Mouse (Mus musculus) adrenal gland, postnatal 14 days (tissue): ENCODE results near the gene Mccc1. TPM values are rescaled to one million over a fixed set of nuclear protein-coding genes. Genes with fewer than 3 reads are reported as not detected.

Experiments
- DNase-seq: peaks from one replicate; pipeline ENCODE4 v3.0.0; 2021; ENCODE audit warnings: mixed read lengths
- total RNA-seq: library from RNA; stranded (reverse); gene quantifications from 2 replicates; pipeline ENCODE4 v1.2.3, GENCODE M21; 2021

The Mccc1 gene
- total RNA-seq, 1 experiment from 2014 or later = 89.4 TPM

GRCm38 (mm10) chr3:35918229-35918628, 82.2 kb downstream of the Mccc1 start:
- DNase-seq = peak; percentile 51

Other genes with a start within 250 kb of the Mccc1 start
- gene Atp11b, start 246.6 kb downstream of the Mccc1 start, total RNA-seq = 52.0 and 52.6 TPM in 2 replicates
- 57.7 and 60.2 TPM in 2 replicates for gene Dcun1d1, start 63.2 kb downstream of the Mccc1 start, total RNA-seq
- gene Ccdc144b, start 52.9 kb upstream of the Mccc1 start, total RNA-seq = 0.15 TPM in 1 of 2 replicates, not detected in the other
- gene Acad9, start 65.3 kb upstream of the Mccc1 start, total RNA-seq = 42.4 and 48.5 TPM in 2 replicates
- 5.9 and 7.1 TPM in 2 replicates for gene D3Ertd254e, start 150.3 kb upstream of the Mccc1 start, total RNA-seq
- not detected in 2 replicates for gene Qrfpr, start 221.6 kb upstream of the Mccc1 start, total RNA-seq